Mouse (Mus musculus) c-Kit-positive CD71-positive TER-119-negative erythroid progenitor cells, embryonic 14.5 days (primary cell): Measurements from ENCODE around the gene Anxa1.

Experiments used
- DNase-seq: peaks from one replicate; pipeline ENCODE4 v3.0.0-alpha.2; 2013; ENCODE audit warnings: low read depth

Anxa1 gene

DNA sequence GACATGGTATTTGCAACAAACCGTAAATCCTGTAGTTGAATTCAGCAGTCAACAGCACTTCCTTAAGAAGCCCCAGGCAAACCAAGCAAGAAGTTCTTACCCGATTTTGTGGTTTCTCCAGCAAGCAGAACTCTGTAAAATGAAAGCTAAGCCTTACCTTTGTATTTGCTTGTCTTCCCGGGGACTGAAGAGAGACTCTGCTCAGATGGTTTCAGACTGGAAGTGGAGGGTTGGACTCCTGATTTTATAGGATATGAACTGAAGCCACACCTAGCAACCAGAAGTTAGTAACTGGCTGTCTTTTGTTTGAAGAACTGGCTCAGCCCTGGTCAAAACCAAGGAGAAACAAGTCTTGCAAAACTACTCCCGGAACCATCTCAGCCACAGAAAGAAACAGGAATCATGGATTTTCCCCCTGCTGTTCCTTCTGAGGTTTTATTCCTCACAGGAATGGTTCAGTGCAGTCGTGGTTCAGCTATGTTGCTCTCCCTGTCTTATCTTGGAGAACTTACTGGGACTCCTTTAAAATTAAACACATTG lies at the start of gene Anxa1:
TSS of gene Anxa1 (minus strand) at position 490 of the 540 bp plus-strand sequence.
- no peak for DNase-seq

DNA sequence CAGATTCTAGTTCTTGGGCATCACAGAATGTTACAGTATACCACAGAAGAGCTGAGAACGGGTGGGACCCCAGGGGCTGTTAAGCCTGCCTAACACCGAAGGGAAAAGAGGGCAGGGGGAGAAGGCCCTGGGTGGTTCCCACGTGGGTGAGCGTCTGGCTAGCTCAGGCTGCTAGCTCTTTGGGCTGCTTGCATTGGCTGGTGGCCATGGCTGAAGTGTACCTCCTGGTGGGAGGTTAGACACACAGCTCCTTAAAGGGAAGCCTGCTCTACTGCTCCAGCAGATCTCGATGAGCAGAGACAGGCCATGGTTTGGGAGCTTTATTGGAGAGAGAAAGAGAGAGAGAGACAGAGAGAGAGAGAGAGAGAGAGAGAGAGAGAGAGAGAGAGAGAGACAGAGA lies 46.3 kb upstream of the Anxa1 start:
- DNase-seq = no peak

DNA sequence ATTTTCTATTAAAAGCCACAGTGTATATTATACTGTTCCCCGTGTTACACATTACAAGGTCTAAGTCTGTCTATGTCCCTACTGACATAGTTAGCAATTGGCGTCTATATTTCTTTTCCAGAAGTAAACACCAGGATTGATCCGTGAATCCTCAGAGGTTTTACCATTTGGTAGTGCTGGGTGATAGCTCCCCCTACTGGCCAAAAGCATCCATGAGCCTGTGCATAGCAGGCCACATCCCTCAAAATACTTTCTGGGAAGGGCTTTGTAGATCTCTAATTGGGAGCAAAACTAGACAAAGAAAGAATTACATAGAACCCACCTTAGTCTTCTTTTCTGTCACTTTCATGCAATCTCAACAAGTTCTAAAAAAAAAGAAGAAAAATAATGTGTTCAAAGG lies 43.8 kb upstream of the Anxa1 start:
- DNase-seq = peak; percentile 16

DNA sequence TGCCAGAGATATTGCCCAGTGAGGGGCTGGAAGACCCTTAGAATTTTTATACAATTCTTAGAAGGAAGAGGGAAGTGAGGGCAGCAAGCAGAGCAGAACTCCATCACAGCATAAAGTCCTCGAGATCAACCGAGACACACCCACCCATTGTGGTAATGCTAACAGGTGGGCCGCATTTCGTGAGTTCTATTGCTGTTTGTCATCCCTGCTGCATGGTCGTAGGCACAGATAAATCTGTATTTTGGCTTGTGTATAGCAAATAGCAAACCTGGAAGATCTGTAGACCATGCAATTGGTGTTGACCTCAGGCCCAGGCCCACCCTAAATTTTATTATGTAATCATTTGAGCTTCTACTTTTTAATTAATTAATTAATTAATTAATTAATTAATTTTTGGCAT lies 43.2 kb upstream of the Anxa1 start:
- DNase-seq = no peak

DNA sequence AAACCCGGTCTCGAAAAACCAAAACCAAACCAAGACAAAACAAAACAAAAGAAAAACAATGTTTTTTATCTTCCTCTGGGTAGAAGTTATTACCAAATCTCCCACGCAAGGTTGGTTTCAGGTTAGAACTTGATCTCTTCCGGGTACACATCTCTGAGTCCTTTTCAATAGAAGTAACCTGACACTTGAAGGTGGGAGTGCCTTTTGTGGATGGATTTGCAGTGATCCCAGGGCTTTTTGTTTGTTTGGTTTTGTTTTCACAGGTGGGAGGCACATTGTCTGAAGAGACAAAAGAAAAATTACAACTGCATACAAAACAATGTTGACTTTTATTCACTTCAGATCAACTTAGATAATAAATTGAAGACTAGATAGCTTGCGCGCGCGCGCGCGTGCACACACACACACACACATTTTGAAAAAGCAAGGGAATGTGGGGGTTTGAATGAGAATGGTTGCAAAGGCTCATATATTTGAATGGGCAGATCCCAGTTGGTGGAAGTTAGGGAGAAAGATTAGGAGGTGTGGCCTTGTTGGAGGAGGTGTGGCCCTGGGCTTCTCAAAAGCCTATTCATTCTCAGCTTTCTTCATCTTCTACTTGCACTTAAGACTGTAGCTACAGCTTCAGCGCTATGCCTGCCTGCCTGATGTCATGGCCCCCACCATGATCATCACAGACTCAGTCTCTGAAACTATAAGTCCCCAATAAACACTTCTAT lies 35.9 kb upstream of the Anxa1 start:
- DNase-seq = no peak

DNA sequence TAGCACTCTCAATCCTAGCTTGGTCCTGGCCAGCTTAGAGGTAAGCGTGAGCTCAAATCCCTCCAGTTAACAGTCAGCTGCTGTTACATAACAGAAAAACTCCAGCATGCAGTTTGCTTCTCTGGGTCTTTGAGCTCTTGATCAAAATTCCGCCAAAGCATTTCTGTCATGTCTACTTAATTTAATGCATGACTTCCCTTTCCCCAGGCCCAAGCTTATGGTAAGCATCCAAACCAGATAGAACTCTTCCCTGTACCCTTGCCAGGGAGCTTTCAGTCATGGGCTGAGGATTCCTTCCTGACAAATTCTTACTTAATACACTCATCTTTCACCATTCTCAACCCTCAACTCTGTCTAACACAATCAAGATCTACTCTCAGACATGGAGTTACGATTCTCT lies 20.5 kb upstream of the Anxa1 start:
- no peak for DNase-seq

DNA sequence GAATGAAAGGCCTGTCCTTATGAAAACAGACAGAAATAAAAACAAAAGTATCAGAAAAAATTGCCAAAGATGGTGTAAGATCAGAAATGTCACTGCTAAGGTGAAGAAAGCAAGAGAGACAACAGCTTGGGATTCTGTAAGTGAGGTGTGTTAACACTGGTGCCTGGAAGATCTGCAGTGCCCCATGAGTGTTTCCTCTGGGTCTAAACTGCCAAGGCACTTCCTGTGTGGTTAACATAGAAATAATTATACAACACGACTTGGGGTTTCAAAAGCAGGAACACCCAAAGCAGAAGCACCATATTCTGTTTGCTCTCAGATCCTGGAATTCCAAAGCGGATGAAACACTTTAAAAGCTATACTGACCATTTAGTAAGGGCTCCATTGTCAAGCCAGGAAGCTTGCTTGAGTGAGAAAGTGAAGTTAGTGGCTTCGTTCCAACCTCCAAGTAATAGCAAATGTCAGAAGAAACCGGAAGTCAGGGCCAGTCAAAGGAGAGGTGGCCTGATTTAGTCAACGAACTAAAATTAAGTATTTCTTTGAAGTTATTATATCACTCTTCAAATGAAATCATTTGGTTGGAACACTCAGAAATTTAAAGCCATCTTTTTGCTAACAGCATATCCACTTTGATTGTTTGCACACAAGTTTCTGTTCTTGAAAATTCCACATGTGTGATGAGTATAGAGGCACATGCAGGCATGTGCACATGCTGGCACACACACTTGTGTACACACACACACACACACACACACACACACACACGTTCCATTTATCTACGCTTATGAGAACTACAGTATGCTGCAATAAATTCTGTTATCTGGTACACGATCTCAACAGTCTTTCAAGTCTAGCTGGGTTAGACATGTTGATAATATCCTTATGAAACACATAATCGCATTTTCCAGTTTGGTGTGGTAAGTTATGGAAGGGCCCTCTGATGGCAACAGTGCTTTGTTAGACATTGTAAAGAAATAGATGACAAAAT lies 19.1 kb upstream of the Anxa1 start:
- DNase-seq = no peak

DNA sequence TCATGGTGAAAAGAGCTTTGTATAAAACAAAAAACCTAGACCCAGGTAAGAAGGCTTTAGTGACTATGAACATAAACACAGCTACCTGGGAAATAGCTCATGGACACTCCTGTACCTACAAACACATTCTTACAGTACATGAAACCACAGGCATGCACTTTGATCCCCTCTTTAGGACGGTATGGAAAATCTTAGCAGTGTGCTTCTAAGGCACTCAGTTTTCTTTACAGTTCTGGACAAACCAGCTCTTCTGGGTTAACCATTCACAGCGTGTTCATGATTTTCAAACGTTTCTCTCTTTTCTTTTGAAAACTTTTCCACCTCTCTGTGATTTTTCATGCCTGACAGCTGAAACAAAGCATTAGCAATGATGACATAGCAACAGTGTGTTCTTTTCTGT lies 15.7 kb upstream of the Anxa1 start:
- no peak for DNase-seq

DNA sequence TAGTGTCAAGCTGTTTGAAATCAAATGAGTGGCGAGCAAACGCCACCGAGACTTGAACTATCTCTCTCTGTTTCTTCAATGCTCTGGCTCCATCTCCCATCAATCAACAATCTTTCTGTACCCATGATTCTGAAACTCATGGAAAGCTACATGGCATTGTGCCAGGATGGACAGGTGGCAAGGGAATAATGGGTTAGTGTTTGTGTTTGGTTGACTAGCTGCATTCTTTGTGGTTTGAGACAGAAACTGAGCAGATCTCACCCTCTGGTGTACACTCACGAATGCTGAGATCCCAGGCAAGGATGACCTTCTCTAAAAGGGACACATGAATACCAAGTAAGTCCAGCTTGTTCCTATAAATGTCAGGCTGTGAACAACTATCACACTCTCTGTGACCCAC lies 14.3 kb upstream of the Anxa1 start:
- no peak for DNase-seq

DNA sequence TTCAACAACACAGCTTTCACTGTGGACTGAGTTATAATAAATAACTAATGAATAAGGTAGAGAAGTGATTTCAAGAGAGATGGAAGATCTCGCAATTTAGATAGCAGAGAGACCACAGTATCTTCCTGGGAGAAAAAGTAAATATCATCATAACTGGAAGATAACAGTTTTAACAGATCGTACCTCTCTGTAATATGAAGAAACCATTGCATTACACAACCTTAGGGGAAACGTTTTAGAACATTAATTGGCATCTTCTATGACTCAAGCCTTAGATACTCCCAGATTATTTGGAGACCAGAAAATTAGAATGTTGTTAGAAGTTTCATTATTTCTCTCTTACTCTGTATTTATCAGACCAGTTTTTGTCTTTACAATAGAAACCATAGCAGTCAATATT lies 13.0 kb upstream of the Anxa1 start:
- DNase-seq = no peak

DNA sequence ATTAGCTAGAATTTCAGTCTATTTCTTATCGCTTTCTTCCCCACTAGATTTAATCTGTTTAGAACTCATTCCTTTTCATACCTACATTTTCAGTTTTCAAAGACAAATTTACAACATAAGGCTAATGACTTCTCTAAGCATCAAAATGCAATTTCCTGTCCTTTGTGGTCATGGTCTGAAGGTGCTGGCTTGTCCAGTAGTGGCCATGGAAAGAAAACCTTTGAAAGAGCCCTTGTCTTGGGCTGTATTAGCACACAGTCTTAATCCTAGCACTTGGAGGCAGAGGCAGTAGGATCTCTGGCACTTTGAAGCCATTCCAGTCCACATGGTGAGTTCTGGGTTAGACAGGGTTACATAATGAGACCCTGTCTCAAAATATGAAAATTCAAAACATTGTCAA lies 12.5 kb upstream of the Anxa1 start:
- no peak for DNase-seq

DNA sequence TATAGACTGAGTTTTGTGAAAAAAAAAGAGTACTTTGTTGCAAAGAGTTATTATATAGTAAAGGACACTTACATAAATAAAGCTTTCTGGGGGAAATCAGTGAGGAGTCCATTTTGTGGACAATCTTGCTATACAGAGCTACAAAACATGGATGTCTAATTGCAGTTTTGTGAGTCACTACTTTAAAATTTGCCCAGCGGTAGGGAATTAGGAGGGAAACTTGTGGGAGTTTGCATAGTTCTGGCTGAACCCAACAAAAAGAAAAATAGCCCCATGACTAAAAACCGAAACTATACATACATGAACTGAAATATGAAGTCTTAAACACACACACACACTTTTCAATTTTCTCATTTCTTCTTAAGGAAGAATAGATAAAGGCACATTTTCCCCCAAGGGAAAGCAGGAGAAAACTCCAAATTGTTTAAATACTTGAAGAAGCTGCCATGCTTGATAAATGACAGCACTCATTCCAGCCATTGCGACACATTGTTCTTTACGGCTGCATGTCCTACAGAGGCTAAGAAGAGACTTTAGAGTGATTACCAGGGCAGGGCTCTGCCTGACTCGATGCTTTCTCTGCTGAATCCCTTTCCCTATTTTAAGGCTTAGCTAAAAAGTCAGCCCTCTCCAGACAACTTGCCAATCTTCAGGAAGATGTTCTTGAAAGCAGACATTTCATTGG lies 11.9 kb upstream of the Anxa1 start:
- DNase-seq = no peak

DNA sequence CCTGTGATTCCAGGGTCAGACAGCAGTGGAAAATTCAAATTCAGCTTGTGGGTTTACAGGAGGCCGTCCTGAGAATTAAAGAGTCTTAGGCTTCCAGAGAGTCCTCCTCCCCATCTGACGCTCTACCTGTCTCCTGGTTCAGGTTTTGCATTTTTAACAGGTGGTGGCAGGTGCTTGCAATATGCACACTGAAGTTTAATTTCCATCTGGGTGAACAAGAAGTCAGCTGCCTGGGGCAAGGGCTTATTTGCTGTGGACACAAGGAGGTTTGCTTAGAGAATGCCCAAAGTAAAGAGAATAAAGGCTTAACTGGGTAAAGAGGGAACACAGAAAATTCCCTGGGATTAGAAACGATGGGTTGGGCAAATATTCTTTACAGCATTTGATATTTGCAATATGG lies 11.2 kb upstream of the Anxa1 start:
- DNase-seq = no peak

DNA sequence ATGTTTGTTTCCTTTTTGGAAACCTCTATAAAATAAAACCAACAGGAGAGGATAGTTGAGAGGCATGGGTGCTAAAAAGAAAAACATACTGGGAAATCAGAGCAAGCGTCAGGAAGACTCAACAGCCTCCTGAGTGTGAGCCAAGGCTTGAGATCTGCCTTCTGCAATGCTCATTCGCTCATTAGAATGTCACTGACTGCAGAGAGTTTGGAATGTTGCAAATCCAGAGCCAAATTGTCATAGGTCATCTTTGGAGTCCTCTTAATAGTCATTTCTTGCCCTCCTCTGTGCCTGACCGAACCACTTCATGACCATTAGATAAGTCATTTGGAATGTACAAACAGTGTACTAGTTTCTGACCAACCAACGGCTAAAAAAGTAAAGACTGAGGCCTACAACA lies 8.4 kb upstream of the Anxa1 start:
- DNase-seq = no peak

DNA sequence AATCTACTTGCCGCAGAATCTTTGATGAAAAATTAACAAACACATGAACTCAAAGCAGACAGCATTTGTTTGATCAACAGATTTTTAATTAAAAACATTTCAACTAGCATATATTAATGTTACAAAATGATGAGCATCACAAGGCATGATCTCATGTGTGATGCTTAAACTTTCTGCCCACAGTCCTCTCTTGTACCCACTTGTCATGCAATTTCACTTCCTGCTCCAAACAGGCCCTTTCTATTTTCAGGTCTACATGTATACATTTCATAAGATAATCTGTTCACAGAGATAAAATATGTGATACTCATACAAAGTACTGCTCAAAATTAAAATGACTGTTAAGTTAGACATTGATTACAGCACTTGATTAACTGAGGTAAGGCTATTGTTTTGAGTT lies 6.3 kb upstream of the Anxa1 start:
- no peak for DNase-seq

DNA sequence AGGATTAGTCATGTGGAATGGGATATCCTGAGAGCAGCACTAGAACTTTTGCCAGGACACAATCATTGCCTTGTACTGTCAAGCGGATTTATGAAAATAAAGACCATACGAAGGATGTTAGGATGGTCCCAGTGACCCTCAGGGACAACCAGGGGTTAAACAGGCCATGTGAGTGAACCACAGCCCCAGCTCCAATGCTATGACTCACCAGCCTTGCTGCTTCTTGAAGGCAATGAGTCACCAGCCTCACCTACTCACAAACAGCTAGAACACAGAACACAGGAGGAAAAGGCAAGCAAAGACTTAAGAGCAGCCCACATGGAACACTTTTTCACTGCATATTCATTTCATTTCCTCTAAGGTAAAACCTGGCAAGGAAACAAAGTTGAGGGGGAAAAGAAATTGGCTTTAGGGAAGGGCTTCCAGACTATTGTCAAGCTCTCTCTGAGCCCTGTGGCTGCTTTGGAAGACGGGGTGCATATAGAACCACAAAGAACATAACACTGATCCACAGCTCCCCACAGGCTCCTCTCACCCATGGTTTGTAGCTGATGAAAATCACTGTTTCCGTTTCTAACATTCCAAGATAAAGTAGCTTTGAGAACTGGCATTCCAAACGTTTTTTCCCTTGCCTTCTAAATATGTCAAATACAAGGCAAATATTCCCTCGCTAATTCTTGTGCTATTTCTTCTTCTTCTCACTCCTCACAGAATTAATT lies 3.0 kb upstream of the Anxa1 start:
- no peak for DNase-seq

DNA sequence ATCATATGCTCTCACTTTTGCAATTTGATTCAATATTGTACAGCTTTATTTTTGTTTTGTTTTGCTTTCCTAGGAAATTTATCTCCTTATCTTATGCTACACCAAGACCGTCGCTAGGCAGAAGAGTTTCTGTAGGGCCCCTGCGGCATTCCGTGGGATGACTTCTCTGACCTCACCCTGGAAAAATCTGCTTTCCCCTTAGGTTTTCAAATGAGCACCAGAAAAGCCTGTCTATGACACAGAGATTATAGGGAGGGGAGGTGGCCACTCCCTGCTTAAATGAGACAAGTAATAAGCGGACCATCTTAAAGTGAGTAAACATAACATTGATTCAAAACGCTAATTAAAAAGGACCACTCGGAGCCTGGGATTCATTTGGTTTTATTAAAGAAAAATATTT lies 1.0 kb downstream of the Anxa1 start:
- DNase-seq = no peak

DNA sequence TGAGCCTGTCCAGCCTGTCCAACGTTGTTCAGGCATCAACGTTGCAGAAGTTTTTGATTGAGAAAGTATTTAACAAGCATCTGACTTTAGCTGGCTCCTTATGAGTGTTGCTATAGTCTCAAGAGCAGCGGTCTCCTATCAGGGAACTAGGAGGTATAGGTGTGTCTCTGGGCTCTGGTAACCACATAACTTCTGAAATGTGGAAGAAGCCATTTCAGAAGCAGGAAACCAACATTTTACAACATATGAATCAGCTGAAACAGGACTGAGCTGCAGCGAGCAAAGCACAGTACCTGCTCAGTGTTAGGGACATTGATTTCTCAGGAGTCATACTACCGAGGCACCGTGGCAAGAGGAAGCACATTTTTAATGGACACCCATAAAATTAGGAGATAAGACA lies 1.5 kb downstream of the Anxa1 start:
- DNase-seq = no peak

DNA sequence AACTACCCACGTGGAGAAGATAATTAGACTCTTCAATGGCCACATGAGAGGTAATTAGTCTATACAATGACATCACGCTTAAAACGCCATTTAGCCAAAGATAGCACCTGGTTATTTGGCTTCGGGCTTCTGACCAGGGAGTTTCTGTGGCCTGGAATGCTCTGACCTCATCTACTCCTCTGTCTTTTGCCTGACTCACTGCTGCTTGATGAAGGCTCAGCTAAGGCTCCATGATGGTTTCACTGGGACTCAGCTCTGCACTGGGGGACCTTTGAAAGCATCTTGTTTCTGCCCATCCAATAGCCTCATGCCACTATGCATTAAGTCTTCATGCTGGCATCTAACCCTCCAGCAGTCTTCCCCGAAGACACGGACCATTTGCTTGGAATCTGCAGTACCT lies 2.5 kb downstream of the Anxa1 start:
- no peak for DNase-seq

DNA sequence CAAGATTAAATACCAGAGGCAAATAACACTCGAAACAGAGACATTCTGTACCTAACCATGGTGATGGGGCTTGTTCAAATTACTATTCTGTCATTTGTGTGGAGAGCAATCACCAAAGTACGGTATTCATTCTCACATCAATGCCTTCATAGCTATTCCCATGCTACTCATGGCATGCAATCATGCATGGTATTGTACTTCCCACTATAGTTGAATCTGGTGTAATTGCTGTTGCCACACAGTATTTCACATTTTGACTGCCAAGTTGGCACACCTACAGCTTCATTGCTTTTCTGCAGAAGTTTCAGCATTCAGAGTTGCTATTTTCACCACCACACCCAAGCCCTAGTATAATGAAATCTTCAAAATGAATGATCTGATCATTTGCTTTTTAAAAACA lies 4.4 kb downstream of the Anxa1 start:
- DNase-seq = no peak

DNA sequence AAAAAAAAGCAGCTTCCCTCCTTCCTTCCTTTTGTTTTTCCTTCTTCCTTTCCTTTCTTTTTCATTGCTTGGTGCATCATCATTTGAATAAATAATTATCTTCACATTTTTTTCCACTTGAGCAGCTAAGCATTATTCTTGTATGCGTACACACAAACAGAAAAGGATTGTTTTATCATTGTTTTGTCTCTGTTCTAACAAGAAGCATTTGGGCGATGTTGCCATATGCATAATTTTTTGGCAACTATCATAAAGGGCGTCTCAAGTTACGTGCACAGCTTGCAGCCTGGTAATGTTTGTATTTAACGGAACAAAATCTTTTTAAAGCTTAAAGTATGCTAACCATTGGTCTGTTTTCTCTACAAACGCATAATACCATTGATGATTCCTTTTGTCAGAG lies 5.1 kb downstream of the Anxa1 start:
- DNase-seq = no peak

DNA sequence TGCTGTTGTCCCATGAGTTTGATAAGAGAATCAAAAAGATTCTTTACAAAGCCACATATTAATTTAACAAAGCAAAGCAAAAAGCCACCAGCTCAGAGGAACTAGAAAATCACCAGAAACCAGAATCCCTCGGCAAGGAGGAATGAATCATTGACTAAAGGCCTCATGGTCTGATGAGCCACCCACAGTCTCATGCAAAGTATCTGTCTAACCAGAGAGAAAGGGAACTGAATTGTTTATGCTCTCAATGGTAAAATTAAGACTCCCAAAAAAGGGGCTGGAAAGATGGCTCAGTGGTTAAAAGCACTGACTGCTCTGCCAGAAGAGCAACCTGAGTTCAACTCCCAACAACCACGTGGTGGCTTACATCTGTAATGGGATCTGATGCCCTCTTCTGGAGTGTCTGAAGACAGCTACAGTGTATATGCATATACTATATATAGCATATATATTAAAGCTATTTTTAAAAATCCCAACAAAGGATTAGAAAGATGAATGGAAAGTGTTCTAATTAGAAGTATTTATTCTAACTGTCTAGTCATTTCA lies 9.5 kb downstream of the Anxa1 start:
- no peak for DNase-seq
